Mouse (Mus musculus) heart, postnatal 0 days (tissue): Measurements from ENCODE around the gene Slc16a3. TPM values are rescaled to one million over a fixed set of nuclear protein-coding genes. Genes with fewer than 3 reads are reported as not detected.

ENCODE experiments used
- ATAC-seq: fragments of 200-750 bp; cut with Nextera tagmentation; 2 replicates; pipeline ENCODE4 v1.8.0; 2017; ENCODE audit warnings: low read depth, moderate number of reproducible peaks, moderate library complexity; ENCODE audit not compliant: insufficient read depth
- DNase-seq: peaks from one replicate; pipeline ENCODE4 v3.0.0-alpha.2; 2016; ENCODE audit warnings: low spot score
- H3K27ac ChIP-seq: fragments of 300-500 bp; sonication (generic); 2 replicates; pipeline ENCODE4 v1.5.1; 2014; ENCODE audit warnings: low read depth, mild to moderate bottlenecking
- H3K27me3 ChIP-seq: fragments of 300-500 bp; sonication (generic); 2 replicates; pipeline ENCODE4 v1.6.1; 2014; ENCODE audit warnings: low read length, mixed read lengths; ENCODE audit not compliant: control insufficient read depth, insufficient read depth
- H3K36me3 ChIP-seq: fragments of 300-500 bp; sonication (generic); replicated peaks from 2 replicates; pipeline ENCODE4 v1.6.1; 2014; ENCODE audit warnings: low read length, mixed read lengths; ENCODE audit not compliant: control insufficient read depth, insufficient read depth
- H3K4me1 ChIP-seq: fragments of 300-500 bp; sonication (generic); 2 replicates; pipeline ENCODE4 v1.6.1; 2014; ENCODE audit warnings: antibody characterized with exemption; ENCODE audit not compliant: control insufficient read depth, insufficient read depth
- H3K4me2 ChIP-seq: fragments of 300-500 bp; sonication (generic); 2 replicates; pipeline ENCODE4 v1.6.1; 2014; ENCODE audit warnings: low read depth, mild to moderate bottlenecking, low read length, moderate library complexity
- H3K4me3 ChIP-seq: fragments of 300-500 bp; sonication (generic); 2 replicates; pipeline ENCODE4 v1.5.1; 2014; ENCODE audit warnings: low read depth, low read length
- H3K9ac ChIP-seq: fragments of 300-500 bp; sonication (generic); replicated peaks from 2 replicates; pipeline ENCODE4 v1.6.1; 2014; ENCODE audit warnings: low read depth, low read length, mixed read lengths
- H3K9me3 ChIP-seq: fragments of 300-500 bp; sonication (generic); replicated peaks from 2 replicates; pipeline ENCODE4 v1.6.1; 2016; ENCODE audit warnings: low read length; ENCODE audit not compliant: control insufficient read depth
- CTCF ChIP-seq: IDR thresholded peaks from 2 replicates; pipeline ENCODE4 v1.5.1; 2016; ENCODE audit warnings: antibody characterized with exemption, control low read depth, low read depth
- EP300 ChIP-seq: IDR thresholded peaks from 2 replicates; pipeline ENCODE4 v1.6.1; 2016; ENCODE audit warnings: antibody characterized with exemption, low read depth
- WGBS: fragments of 180-500 bp; shearing (Covaris S2); extraction: QIAGEN DNeasy Blood & Tissue Kit; methylation state at CpG from one replicate; pipeline ENCODE4 v1.1.7; 2014; 5-methylcytosine and 5-hydroxymethylcytosine counted together
- polyA plus RNA-seq: library from polyadenylated mRNA; unstranded; fragments of >200 nt; fragmentation: Nextera tagmentation; extraction: Ambion mirVana; gene quantifications from 2 replicates; pipeline ENCODE4 v1.2.1, GENCODE M21; 2015
- total RNA-seq: library from RNA; depleted of rRNA; stranded (reverse); fragments of >200 nt; gene quantifications from 2 replicates; pipeline ENCODE4 v1.2.3, GENCODE M21; 2014; ENCODE audit warnings: low replicate concordance

The Slc16a3 gene
- total and polyA plus RNA-seq, 2 experiments from 2014 or later = 17.0 to 153 TPM

DNA sequence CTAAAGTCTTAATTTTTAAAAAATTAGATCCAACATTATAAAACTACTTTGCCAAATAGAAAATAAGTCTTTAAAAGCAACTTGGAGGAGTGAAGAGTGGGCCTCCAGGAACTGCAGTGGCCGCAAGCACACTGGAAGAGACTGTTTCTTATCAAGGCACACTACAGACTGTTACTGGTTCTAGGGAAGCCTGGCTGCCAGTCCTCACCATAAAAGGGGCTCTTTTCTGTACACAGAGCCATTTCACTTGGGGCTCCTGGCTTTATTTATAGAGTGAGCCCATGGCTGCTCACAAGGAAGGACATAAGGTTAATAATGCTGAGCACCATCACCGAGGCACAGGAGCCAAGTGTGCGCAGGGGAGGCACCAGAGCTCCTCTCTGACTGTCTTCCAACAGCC, 25.8 kb upstream of the Slc16a3 start:
- peaks cover 26% of the 10 kb centered on the region for H3K36me3 ChIP-seq
- WGBS = 52% methylated on average over 3 of the region's 3 CpGs

DNA sequence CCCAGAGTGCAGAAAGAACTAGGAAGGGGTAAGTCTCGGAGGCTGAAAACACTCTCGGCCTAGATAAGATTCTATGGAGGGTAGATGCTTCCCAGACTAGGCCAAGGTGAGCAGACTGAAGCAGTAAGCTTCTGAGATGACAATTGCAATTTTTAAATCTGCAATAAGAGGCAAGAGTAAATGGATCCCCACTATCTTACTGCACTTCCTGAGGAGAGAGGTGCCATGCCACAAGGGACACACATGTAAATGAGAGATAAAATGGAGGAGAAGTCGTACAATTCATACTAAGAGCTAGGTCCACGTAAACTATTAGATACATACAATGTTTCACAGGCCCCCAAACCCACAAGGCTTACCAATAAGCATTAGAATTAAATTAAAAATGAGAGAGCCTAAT, 19.8 kb upstream of the Slc16a3 start:
- no peak for DNase-seq
- no peak for ATAC-seq
- H3K4me2 ChIP-seq = no peak overlapping the region
- H3K4me3 ChIP-seq = no peak overlapping the region
- no peak overlapping the region for H3K27ac ChIP-seq
- H3K9me3 ChIP-seq = no peaks in the 10 kb centered on the region
- H3K4me1 ChIP-seq = peaks cover 8% of the 10 kb centered on the region; the same call in 1 of the 2 replicates
- H3K9ac ChIP-seq = no peak overlapping the region
- no peaks in the 10 kb centered on the region for H3K27me3 ChIP-seq
- TF ChIP-seq CTCF = no peak
- TF ChIP-seq EP300 = no peak
- WGBS = 81% methylated on average over 4 of the region's 4 CpGs
- peaks cover 4% of the 10 kb centered on the region for H3K36me3 ChIP-seq

More for the DNA sequence above, 25.8 kb upstream of the Slc16a3 start:
- Histone ChIP-seq H3K27ac (no peak overlapping the region), H3K9ac (no peak overlapping the region), H3K27me3 (no peaks in the 10 kb centered on the region), H3K4me1 (no peaks in the 10 kb centered on the region), H3K4me3 (no peak overlapping the region), H3K4me2 (no peak overlapping the region), H3K9me3 (no peaks in the 10 kb centered on the region)
- ATAC-seq (no peak), DNase-seq (no peak)
- TF ChIP-seq CTCF = no peak
- TF ChIP-seq EP300 = no peak

DNA sequence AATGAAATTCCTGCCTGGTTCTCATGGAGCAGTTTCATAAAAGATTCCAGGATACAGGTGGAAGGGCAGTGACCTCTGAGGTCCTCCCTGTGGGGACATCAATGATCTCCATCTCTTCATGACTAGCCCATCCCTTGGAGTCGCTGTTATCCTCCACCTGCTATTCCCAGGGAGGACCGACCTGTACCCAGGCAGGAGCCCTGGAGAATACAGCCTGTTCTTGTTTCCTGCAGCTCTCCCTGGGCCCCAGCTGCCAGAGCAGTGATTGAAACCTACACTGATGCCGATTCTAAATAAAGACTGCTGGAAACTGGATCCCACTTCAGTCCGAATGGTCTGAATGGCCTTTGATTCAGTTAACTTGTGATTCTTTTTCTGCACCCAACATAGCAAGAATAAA, 16.8 kb upstream of the Slc16a3 start:
- H3K27me3 ChIP-seq = no peaks in the 10 kb centered on the region
- TF ChIP-seq CTCF (no peak), EP300 (no peak)
- H3K36me3 ChIP-seq = no peaks in the 10 kb centered on the region
- H3K4me3 ChIP-seq = no peak overlapping the region
- DNase-seq = no peak
- WGBS = 77% methylated on average over 4 of the region's 4 CpGs
- H3K9ac ChIP-seq = no peak overlapping the region
- H3K4me2 ChIP-seq = no peak overlapping the region
- no peak for ATAC-seq
- no peaks in the 10 kb centered on the region for H3K9me3 ChIP-seq
- peaks cover 8% of the 10 kb centered on the region; the same call in 1 of the 2 replicates for H3K4me1 ChIP-seq
- no peak overlapping the region for H3K27ac ChIP-seq

DNA sequence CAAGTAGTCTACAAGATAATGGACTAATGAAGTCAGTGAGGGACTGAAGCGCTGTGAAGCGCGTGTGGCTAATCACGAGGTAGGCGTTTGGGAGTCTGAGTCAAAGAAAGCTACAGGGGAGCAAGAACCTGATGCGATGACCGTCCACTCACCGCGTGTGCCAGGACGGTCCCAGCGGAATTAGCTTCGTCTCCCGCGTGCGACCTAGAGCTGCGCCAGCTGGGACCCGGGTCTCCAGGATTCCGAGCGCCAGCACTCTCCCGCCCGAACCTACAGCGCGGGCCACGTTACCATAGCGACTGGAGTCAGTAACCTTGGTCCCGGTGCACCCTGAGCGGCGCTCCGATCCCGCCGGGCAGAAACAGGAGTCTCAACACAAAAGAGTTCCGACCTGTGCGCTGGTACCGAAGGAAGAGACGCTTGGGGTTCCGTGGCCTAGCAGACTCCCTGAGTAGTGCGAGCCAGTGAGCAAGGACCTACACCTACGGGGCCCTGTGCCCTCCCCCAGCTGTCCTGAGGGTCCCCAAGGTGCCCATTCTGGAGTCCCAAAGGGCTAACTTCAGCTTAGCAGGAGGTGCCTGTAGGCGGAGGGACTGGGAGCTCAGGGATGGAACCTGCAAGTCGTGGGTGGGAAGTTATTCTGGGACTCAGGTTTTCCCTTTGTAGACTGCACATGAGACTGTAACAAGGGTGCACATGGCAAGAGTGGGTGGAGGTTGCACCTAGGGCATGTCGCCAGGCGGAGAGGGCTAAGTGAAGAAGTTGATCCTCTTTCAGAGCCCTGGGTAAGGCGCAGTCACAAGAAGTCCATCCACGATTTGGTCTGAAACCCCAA, 15.5 kb upstream of the Slc16a3 start, which contains the start of gene Ccdc57:
Gene Ccdc57, minus strand, starts transcription at position 309 of the 835 bp plus-strand sequence.
- H3K4me2 ChIP-seq = peak within 1 kb of the TSS; percentile 72
- no peak for TF ChIP-seq EP300
- TF ChIP-seq CTCF = no peak
- no peaks in the 10 kb centered on the region for H3K27me3 ChIP-seq
- peaks cover 8% of the 10 kb centered on the region; the same call in 1 of the 2 replicates for H3K4me1 ChIP-seq
- 9% methylated on average over 44 of the region's 44 CpGs for WGBS
- no peak within 1 kb of the TSS for H3K27ac ChIP-seq
- ATAC-seq = peak; percentile 91
- peak within 1 kb of the TSS; percentile 56 for H3K9ac ChIP-seq
- no peaks in the 10 kb centered on the region for H3K9me3 ChIP-seq
- no peaks in the 10 kb centered on the region for H3K36me3 ChIP-seq
- peak; percentile 68 for DNase-seq
- peak within 1 kb of the TSS; percentile 68 for H3K4me3 ChIP-seq

DNA sequence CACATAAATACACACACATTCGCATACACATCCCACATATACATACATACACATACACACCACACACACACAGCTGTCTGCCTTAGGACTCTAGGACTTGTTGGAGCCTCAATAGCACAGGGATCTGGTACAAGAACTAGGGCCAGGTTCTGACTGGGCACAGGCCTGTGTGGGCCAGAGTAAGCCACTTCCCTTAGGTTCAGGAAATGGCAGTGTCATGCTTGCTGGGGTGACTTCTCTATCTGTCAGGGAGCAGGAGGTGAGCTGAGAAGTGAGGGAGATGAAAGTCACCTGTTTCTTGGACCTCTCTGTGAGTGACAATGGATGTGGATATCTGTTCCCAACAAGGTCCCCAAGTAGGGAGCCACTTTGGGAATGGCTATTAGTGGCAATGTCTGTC, 10.3 kb upstream of the Slc16a3 start:
- Histone ChIP-seq H3K36me3 (no peaks in the 10 kb centered on the region), H3K4me1 (peaks cover 3% of the 10 kb centered on the region; the same call in 1 of the 2 replicates), H3K4me2 (no peak overlapping the region), H3K9ac (no peak overlapping the region), H3K4me3 (no peak overlapping the region), H3K9me3 (no peaks in the 10 kb centered on the region), H3K27me3 (no peaks in the 10 kb centered on the region), H3K27ac (no peak overlapping the region)
- TF ChIP-seq CTCF (no peak), EP300 (no peak)
- no peak for ATAC-seq
- no peak for DNase-seq
- 97% methylated on average over 1 of the region's 1 CpGs for WGBS
